Mouse (Mus musculus): Measurements from ENCODE around the gene Mfap5. TPM values are rescaled to one million over a fixed set of nuclear protein-coding genes. Genes with fewer than 3 reads are reported as not detected.

Gene Mfap5
- total and polyA plus RNA-seq, 3 experiments = 0.15 to 0.42 (median 0.16) TPM

- TF ChIP-seq BHLHE40 (IDR thresholded peaks at IDR 0.05; ENCODE audit: low read depth, low read length) (peak; percentile 94), TBP (conservative IDR thresholded peaks at IDR 0.05; ENCODE audit: low read depth, low read length) (no peak; the same call in 1 of the 2 replicates), MEF2A (IDR thresholded peaks at IDR 0.05; ENCODE audit: borderline replicate concordance, low read depth, low read length) (peak; percentile 96), NRF1 (IDR thresholded peaks at IDR 0.05; ENCODE audit: low read depth, low read length) (no peak), ELF1 (IDR thresholded peaks at IDR 0.05; ENCODE audit: low read depth, low read length) (peak; percentile 33; the same call in 1 of the 2 replicates), MAX (IDR thresholded peaks at IDR 0.05; ENCODE audit: low read length) (peak; percentile 56; the same call in 1 of the 2 replicates), CTCF (conservative IDR thresholded peaks at IDR 0.05 in 1 of 2, IDR thresholded peaks at IDR 0.05 in 1 of 2; ENCODE audit: low read depth in 2 of 2, low read length in 2 of 2) (no peak)
These were observed 22.0 kb downstream of the Mfap5 start (continued) for GRCm38 (mm10) chr6:122527596-122527995.

GRCm38 (mm10) chr6:122528136-122528535 lies 22.5 kb downstream of the Mfap5 start:
- peaks cover 5% of the 10 kb centered on the region for H3K9me3 ChIP-seq (replicated peaks; ENCODE audit: low read length)
- TF ChIP-seq PAX5 (IDR thresholded peaks at IDR 0.05; ENCODE audit: low read length) (no peak), MEF2A (IDR thresholded peaks at IDR 0.05; ENCODE audit: borderline replicate concordance, low read depth, low read length) (no peak; the same call in 1 of the 2 replicates), POLR2AphosphoS2 (IDR thresholded peaks at IDR 0.05; ENCODE audit: low read depth, low read length) (no peak), ZC3H11A (IDR thresholded peaks at IDR 0.05; ENCODE audit: low read depth, low read length) (no peak), RAD21 (IDR thresholded peaks at IDR 0.05; ENCODE audit: low read depth, low read length) (peak; percentile 44), HCFC1 (IDR thresholded peaks at IDR 0.05; ENCODE audit: low read depth, low read length) (peak; percentile 67), IRF4 (IDR thresholded peaks at IDR 0.05; ENCODE audit: low read depth, low read length) (no peak), ZKSCAN1 (IDR thresholded peaks at IDR 0.05; ENCODE audit: borderline replicate concordance, low read depth, low read length) (no peak), MAFK (IDR thresholded peaks at IDR 0.05; ENCODE audit: insufficient replicate concordance, low read length) (no peak), TCF12 (IDR thresholded peaks at IDR 0.05; ENCODE audit: low read depth, low read length) (no peak; the same call in 1 of the 2 replicates), UBTF (IDR thresholded peaks at IDR 0.05; ENCODE audit: low read depth, low read length) (no peak), BHLHE40 (IDR thresholded peaks at IDR 0.05; ENCODE audit: low read depth, low read length) (no peak), USF1 (IDR thresholded peaks at IDR 0.05; ENCODE audit: low read depth, low read length) (no peak), MXI1 (IDR thresholded peaks at IDR 0.05; ENCODE audit: low read depth, low read length) (no peak), RCOR1 (conservative IDR thresholded peaks at IDR 0.05; ENCODE audit: low read depth, low read length) (no peak), MAZ (IDR thresholded peaks at IDR 0.05; ENCODE audit: low read depth, low read length) (no peak), NRF1 (IDR thresholded peaks at IDR 0.05; ENCODE audit: low read depth, low read length) (no peak), CTCF (conservative IDR thresholded peaks at IDR 0.05 in 1 of 2, IDR thresholded peaks at IDR 0.05 in 1 of 2; ENCODE audit: low read depth in 2 of 2, low read length in 2 of 2) (peak in 1 of 2 experiments; percentile 67; a peak in 2 of 4 replicates), MAX (IDR thresholded peaks at IDR 0.05; ENCODE audit: low read length) (peak; percentile 76; the same call in 1 of the 2 replicates), ZNF384 (IDR thresholded peaks at IDR 0.05; ENCODE audit: low read depth, low read length) (no peak), ELF1 (IDR thresholded peaks at IDR 0.05; ENCODE audit: low read depth, low read length) (peak; percentile 78), ZMIZ1 (IDR thresholded peaks at IDR 0.05; ENCODE audit: low read depth, low read length) (0 out of 2 replicates have a peak, but pooled peaks have one; percentile 19), TBP (conservative IDR thresholded peaks at IDR 0.05; ENCODE audit: low read depth, low read length) (peak; percentile 10), JUND (conservative IDR thresholded peaks at IDR 0.05; ENCODE audit: low read depth, low read length) (no peak), CHD1 (IDR thresholded peaks at IDR 0.05; ENCODE audit: low read depth, low read length) (0 out of 2 replicates have a peak, but pooled peaks have one; percentile 31), SMC3 (IDR thresholded peaks at IDR 0.05; ENCODE audit: low read depth, low read length) (peak; percentile 72), JUN (IDR thresholded peaks at IDR 0.05; ENCODE audit: insufficient read depth, low read depth, low read length) (no peak), USF2 (conservative IDR thresholded peaks at IDR 0.05; ENCODE audit: low read depth, low read length) (no peak), GABPA (IDR thresholded peaks at IDR 0.05; ENCODE audit: insufficient replicate concordance, low read depth, low read length) (no peak), MYC (IDR thresholded peaks at IDR 0.05; ENCODE audit: low read depth, low read length) (no peak), CHD2 (IDR thresholded peaks at IDR 0.05; ENCODE audit: low read length) (no peak), E2F4 (IDR thresholded peaks at IDR 0.05; ENCODE audit: insufficient replicate concordance, low read depth, low read length) (no peak), ETS1 (conservative IDR thresholded peaks at IDR 0.05; ENCODE audit: low read depth, low read length) (no peak), POLR2A (IDR thresholded peaks at IDR 0.05; ENCODE audit: low read depth, low read length) (no peak; the same call in 1 of the 2 replicates), EP300 (IDR thresholded peaks at IDR 0.05; ENCODE audit: low read length) (no peak), KAT2A (IDR thresholded peaks at IDR 0.05; ENCODE audit: insufficient replicate concordance, low read length) (no peak)

More at GRCm38 (mm10) chr6:122528136-122528535, 22.5 kb downstream of the Mfap5 start:
- Histone ChIP-seq H3K27me3 (replicated peaks) (peaks cover 4% of the 10 kb centered on the region), H3K79me2 (replicated peaks; ENCODE audit: control insufficient read depth, extremely low read depth, insufficient read depth, poor library complexity, severe bottlenecking) (no peaks in the 10 kb centered on the region), H3K4me1 (ENCODE audit: control insufficient read depth in 1 of 2, insufficient read depth in 2 of 2) (peaks cover 6 to 53% of the 10 kb centered on the region in 2 experiments), H3K36me3 (replicated peaks in 1 of 2; ENCODE audit: control insufficient read depth in 1 of 2, insufficient read depth in 1 of 2, low read length in 1 of 2) (no peaks in the 10 kb centered on the region), H3K4me3 (replicated peaks in 1 of 3; ENCODE audit: low read depth in 2 of 3, low read length in 2 of 3, poor library complexity in 1 of 3) (peak overlapping the region; percentile 12 to 46 (median 44)), H3K9ac (ENCODE audit: insufficient read depth, low read depth) (peak overlapping the region; percentile 90), H3K27ac (ENCODE audit: insufficient read depth, low read depth) (peak overlapping the region; percentile 91), H3K4me2 (ENCODE audit: insufficient read depth, low read depth, poor library complexity, severe bottlenecking) (peak overlapping the region; percentile 97)
- dilution Hi-C loops (cut with MboI; ENCODE audit: extremely low pct_ligation_motif_present, extremely low pct_unique_long_range_greater_than_20kb, low sequenced_read_pairs) (no loop called here), in situ Hi-C loops (cut with MboI; ENCODE audit: low pct_ligation_motif_present, low pct_unique_long_range_greater_than_20kb, low sequenced_read_pairs) (no loop called here)
- peak; percentile 62 for DNase-seq (ENCODE audit: extremely low read depth)
